Mouse (Mus musculus) kidney, postnatal 0 days (tissue): ENCODE data around the gene Uhrf1bp1. TPM values are rescaled to one million over a fixed set of nuclear protein-coding genes. Genes with fewer than 3 reads are reported as not detected.

Experiments used
- ATAC-seq: fragments of 200-750 bp; cut with Nextera tagmentation; replicated peaks from 2 replicates; pipeline ENCODE4 v1.8.0; 2017; ENCODE audit warnings: low read depth, moderate number of reproducible peaks, moderate TSS enrichment, moderate library complexity; ENCODE audit not compliant: low FRiP score
- DNase-seq: peaks from one replicate; pipeline ENCODE4 v3.0.0-alpha.2; 2016; ENCODE audit warnings: low spot score
- H3K27ac ChIP-seq: fragments of 300-500 bp; sonication (generic); 2 replicates; pipeline ENCODE4 v1.5.1; 2014; ENCODE audit warnings: mild to moderate bottlenecking
- H3K27me3 ChIP-seq: fragments of 300-500 bp; sonication (generic); 2 replicates; pipeline ENCODE4 v1.6.1; 2014; ENCODE audit warnings: low read length, mixed read lengths; ENCODE audit not compliant: insufficient read depth
- H3K36me3 ChIP-seq: fragments of 300-500 bp; sonication (generic); 2 replicates; pipeline ENCODE4 v1.6.1; 2014; ENCODE audit warnings: low read length, mixed read lengths; ENCODE audit not compliant: insufficient read depth
- H3K4me1 ChIP-seq: fragments of 300-500 bp; sonication (generic); replicated peaks from 2 replicates; pipeline ENCODE4 v1.6.1; 2014; ENCODE audit warnings: antibody characterized with exemption, low read length, mixed read lengths; ENCODE audit not compliant: insufficient read depth
- H3K4me2 ChIP-seq: fragments of 300-500 bp; sonication (generic); 2 replicates; pipeline ENCODE4 v1.6.1; 2014; ENCODE audit warnings: mild to moderate bottlenecking, low read length, moderate library complexity, mixed read lengths
- H3K4me3 ChIP-seq: fragments of 300-500 bp; sonication (generic); replicated peaks from 2 replicates; pipeline ENCODE4 v1.5.1; 2014; ENCODE audit warnings: low read depth, low read length
- H3K9ac ChIP-seq: fragments of 300-500 bp; sonication (generic); 2 replicates; pipeline ENCODE4 v1.6.1; 2014; ENCODE audit warnings: low read depth, low read length
- H3K9me3 ChIP-seq: fragments of 300-500 bp; sonication (generic); replicated peaks from 2 replicates; pipeline ENCODE4 v1.6.1; 2016; ENCODE audit warnings: low read length, inconsistent platforms, mixed read lengths
- CTCF ChIP-seq: IDR thresholded peaks from 2 replicates; pipeline ENCODE4 v1.5.1; 2016; ENCODE audit warnings: antibody characterized with exemption, low read depth, mild to moderate bottlenecking, moderate library complexity
- WGBS: fragments of 180-500 bp; shearing (Covaris S2); extraction: QIAGEN DNeasy Blood & Tissue Kit; methylation state at CpG from one replicate; pipeline ENCODE4 v1.1.7; 2014; 5-methylcytosine and 5-hydroxymethylcytosine counted together
- polyA plus RNA-seq: library from polyadenylated mRNA; unstranded; fragments of >200 nt; fragmentation: Nextera tagmentation; extraction: Ambion mirVana; gene quantifications from 2 replicates; pipeline ENCODE4 v1.2.1, GENCODE M21; 2015

The Uhrf1bp1 gene
- polyA plus RNA-seq, 1 experiment from 2014 or later = 3.4 TPM

DNA sequence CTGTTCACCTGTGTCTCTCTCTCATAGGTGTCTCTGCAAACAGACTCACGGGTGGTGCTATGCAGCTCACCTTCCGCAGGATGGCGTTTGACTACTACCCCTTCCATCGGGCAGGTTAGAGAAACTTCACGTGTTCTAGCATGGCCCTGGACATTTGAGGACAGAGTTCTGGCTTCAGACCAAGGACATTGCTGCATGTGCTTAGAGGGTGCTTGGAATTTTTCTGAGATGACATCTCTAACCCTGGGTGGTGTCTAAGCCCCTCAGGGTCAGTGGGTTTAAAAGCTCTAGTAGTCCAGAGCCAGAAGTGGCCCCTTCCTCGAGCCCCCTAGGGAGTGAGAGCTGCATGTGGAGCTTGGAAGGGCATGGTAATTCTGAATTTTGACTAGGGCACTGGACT, 27.8 kb downstream of the Uhrf1bp1 start:
- no peaks in the 10 kb centered on the region for H3K27me3 ChIP-seq
- DNase-seq (no peak), ATAC-seq (no peak)
- no peaks in the 10 kb centered on the region for H3K9me3 ChIP-seq
- H3K4me3 ChIP-seq = no peak overlapping the region
- no peak overlapping the region for H3K27ac ChIP-seq
- H3K4me2 ChIP-seq = no peak overlapping the region
- WGBS = 93% methylated on average over 6 of the region's 6 CpGs
- H3K4me1 ChIP-seq = no peaks in the 10 kb centered on the region
- H3K36me3 ChIP-seq = peaks cover 61% of the 10 kb centered on the region
- no peak overlapping the region for H3K9ac ChIP-seq
- TF ChIP-seq CTCF = no peak

GRCm38 (mm10) chr17:27886499-27887210, 30.4 kb downstream of the Uhrf1bp1 start:
- H3K4me3 ChIP-seq = no peak overlapping the region
- H3K9ac ChIP-seq = no peak overlapping the region
- H3K4me1 ChIP-seq = no peaks in the 10 kb centered on the region
- DNase-seq = peak; percentile 3
- H3K9me3 ChIP-seq = no peaks in the 10 kb centered on the region
- H3K27me3 ChIP-seq = no peaks in the 10 kb centered on the region
- peaks cover 47% of the 10 kb centered on the region for H3K36me3 ChIP-seq
- 85% methylated on average over 19 of the region's 19 CpGs for WGBS
- TF ChIP-seq CTCF = peak; percentile 40
- no peak overlapping the region for H3K27ac ChIP-seq
- H3K4me2 ChIP-seq = no peak overlapping the region
- ATAC-seq = no peak

DNA sequence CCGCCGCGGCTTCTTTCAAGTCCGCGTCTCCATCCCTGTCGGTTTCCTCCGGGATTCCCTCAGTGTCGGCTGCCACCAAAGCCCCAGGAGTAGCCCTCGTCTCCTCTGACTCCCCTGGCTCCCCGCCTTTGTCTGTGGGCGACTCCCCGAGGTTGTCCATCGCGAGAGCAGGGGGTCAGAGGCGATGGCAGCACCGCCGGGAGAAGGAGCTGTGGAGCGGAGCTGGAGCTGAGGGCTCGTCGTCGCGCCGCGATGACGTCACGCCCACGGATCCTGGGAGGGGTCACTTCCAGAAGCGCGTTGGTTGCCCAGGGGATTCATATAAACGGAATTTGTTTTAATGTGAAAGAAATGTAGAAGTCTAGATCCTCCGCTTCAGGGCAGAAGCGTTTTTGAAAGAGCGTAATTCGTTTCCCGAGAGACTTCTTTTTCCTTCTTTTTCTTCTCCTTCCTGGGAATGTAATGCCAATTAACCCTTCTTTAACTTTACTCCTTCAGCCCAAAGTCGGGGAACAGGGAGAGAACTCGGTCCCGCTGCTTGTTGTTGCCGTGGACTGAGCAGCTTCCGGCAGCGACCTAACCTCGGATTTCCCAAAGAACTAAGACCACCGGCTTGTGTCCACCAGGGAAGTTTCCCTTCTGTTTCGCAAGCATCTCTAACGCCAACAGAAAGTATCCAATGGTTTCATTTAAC, 51.4 kb downstream of the Uhrf1bp1 start:
- H3K36me3 ChIP-seq = peaks cover 9% of the 10 kb centered on the region
- H3K27ac ChIP-seq = peak overlapping the region; percentile 66; the same call in 1 of the 2 replicates
- H3K4me3 ChIP-seq = peak overlapping the region; percentile 91
- peak overlapping the region; percentile 85 for H3K4me2 ChIP-seq
- H3K4me1 ChIP-seq = peaks cover 14% of the 10 kb centered on the region
- DNase-seq = peak; percentile 95
- ATAC-seq = peak; percentile 57
- H3K9me3 ChIP-seq = no peaks in the 10 kb centered on the region
- no peaks in the 10 kb centered on the region for H3K27me3 ChIP-seq
- peak; percentile 51 for TF ChIP-seq CTCF
- WGBS = 0% methylated on average over 45 of the region's 45 CpGs
- H3K9ac ChIP-seq = peak overlapping the region; percentile 90

DNA sequence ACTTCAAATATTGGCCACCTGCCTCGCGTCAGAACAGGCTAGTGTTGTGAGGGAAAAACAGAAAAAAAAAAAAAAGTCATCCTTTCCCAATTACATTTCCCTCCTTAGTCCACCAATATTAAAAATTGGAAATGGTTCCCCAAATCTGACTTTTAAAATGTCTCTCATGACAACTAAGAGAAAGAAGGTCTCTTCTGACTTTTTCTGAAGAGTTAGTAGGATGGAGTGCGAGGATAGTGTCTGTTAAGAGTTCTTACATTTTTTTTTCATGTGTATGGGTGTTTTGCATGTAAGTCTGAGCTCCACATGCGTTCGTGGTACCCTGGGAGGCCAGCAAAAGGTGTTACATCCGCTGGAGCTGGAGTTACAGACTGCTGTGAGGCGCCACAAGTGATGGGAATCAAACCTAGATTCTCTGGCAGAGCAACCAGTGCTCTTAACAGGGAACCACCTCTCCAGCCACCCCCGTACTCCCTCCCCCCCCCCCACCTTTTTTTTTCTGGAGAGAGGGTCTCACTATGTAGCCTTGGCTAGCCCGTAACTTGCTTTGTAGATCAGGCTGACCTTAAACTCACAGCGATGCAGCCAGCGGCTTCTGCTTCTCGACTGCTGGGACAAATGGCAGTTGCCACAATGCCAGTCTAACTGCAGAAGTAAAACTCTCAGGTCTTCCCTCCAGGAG, 52.1 kb downstream of the Uhrf1bp1 start:
- under 1% methylated on average over 12 of the region's 12 CpGs for WGBS
- Histone ChIP-seq H3K27me3 (no peaks in the 10 kb centered on the region), H3K27ac (peak overlapping the region; percentile 94), H3K4me3 (peak overlapping the region; percentile 91), H3K9ac (peak overlapping the region; percentile 90; the same call in 1 of the 2 replicates), H3K36me3 (peaks cover 3% of the 10 kb centered on the region), H3K4me1 (peaks cover 14% of the 10 kb centered on the region), H3K4me2 (peak overlapping the region; percentile 85), H3K9me3 (no peaks in the 10 kb centered on the region)
- DNase-seq (peak; percentile 27), ATAC-seq (no peak; the same call in 1 of the 2 replicates)
- TF ChIP-seq CTCF = no peak; the same call in 1 of the 2 replicates

- peak; percentile 61; the same call in 1 of the 2 replicates for TF ChIP-seq CTCF
- ATAC-seq (peak; percentile 89), DNase-seq (peak; percentile 85)
- Histone ChIP-seq H3K9me3 (no peaks in the 10 kb centered on the region), H3K4me2 (peak within 1 kb of the TSS; percentile 85), H3K9ac (peak within 1 kb of the TSS; percentile 90), H3K36me3 (peaks cover 10% of the 10 kb centered on the region), H3K4me3 (peak within 1 kb of the TSS; percentile 91), H3K4me1 (peaks cover 14% of the 10 kb centered on the region), H3K27me3 (no peaks in the 10 kb centered on the region), H3K27ac (peak within 1 kb of the TSS; percentile 94)
- under 1% methylated on average over 73 of the region's 78 CpGs for WGBS
Observed at GRCm38 (mm10) chr17:27908888-27909621, 52.8 kb downstream of the Uhrf1bp1 start, which contains the start of gene Anks1. Anks1 (plus strand) TSS chr17:27909306.
